Mouse (Mus musculus) left cerebral cortex, postnatal 14 days (tissue): ENCODE measurements around the gene Zfp113. TPM values are rescaled to one million over a fixed set of nuclear protein-coding genes. Genes with fewer than 3 reads are reported as not detected.
A peak's percentile ranks its signal among the peaks of the same experiment; 100 is the strongest.

Source experiments
- DNase-seq, 2 experiments: peaks; one replicate each; pipeline ENCODE4 v3.0.0; 2021 to 2022; ENCODE audit warnings: low spot score in 2 of 2, mixed read lengths in 1 of 2
- intact Hi-C: fragments of 180-260 bp; cut with DNase I; formaldehyde crosslinking; loops from one replicate; pipeline ENCODE4 v1.15.1; 2025
- long read RNA-seq, 2 experiments: library from polyadenylated mRNA; stranded (forward); transcript quantifications; one replicate each; pipeline ENCODE4 v2.0.0; 2021
- total RNA-seq, 2 experiments: library from RNA; stranded (reverse); gene quantifications; 2 replicates each; pipeline ENCODE4 v1.2.3; 2021

The Zfp113 gene
- total RNA-seq = 1 to 10 TPM; 8.9 to 9.2 TPM
- long read RNA-seq, experiment 1, full-length matches to known transcripts = 2 of 2 reads
- long read RNA-seq, experiment 1, partial matches to known transcripts = 0 of 2 reads
- long read RNA-seq, experiment 1, other reads (novel, unspliced or antisense) = 0 of 2 reads
- long read RNA-seq, experiment 2, full-length matches to known transcripts = 7 of 8 reads
- long read RNA-seq, experiment 2, partial matches to known transcripts = 0 of 8 reads
- long read RNA-seq, experiment 2, other reads (novel, unspliced or antisense) = 1 of 8 reads

DNA sequence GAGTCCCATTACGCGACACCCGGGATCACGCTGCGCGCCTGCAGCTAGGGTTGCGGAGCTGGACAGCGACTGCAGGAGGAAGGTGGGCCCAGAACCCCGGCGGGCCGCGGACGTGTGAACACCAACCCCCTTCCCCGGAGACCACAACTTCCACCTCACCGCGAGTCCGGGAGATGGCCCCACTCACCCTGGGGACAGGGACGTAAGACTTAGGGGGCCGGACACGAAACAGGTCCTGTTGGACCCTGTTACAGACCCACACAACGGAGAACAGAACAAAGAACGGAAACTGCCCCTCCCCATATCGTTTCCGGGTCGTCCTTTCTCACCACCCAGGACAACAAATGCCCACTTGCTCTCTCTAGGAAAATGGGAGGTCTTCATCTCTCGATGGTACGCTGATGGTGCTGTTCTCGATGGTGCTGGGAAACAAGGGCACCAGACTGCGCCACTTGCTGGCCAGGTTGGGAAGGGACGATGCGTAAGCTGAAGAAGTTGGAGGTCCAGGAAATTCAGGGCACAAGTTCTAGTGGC lies at the start of gene Zfp113:
Gene Zfp113, minus strand, starts transcription at position 302 of the 534 bp plus-strand sequence.
- intact Hi-C loops = loop anchor here (5.0 kb wide), 1 partner anchor 368 kb away; the partner anchor contains the start of genes Mepce and Zcwpw1
- DNase-seq = peak; percentile 89 to 96

DNA sequence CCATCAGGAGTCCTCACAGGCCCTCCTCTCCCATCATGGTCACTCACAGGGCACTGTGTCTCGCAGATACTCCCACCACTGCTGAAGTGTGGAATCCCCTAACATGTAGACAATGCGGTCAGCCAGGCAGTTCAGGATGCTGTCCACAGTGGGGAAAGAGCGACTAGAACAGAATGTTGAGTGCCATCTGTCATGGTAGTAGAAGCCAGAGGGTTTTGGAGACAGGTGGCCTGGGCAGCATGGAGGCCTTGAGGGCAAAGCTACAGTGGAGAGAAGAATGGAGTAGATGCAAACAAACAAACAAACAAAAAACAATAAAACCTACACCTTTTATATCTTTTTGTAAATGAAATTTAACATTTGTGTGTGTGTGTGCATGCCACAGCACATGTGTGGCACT lies 46.5 kb upstream of the Zfp113 start:
- intact Hi-C loops = loop anchor here (5.0 kb wide), 1 partner anchor 50 kb away; no protein-coding TSS in a partner anchor
- no peak for DNase-seq

DNA sequence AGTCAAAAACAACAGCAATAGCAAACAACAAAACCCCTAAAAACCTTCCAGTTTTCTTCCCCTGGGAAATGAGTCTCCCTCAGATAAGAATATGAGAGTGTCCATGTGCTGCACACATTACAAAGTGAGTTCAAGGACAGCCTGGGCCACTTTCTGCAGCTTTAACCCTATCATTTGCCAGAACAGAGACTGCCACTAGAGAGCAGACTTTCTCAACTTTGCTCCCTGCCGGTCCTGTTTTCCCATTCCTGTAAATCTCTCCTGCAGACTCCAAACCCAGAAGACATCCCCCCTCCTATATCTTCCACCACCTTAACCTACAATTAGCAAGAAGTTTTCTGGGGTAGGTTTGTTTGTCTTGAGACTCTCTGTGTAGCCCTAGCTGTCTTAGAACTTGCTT lies 44.0 kb upstream of the Zfp113 start:
- no peak for DNase-seq
- intact Hi-C loops = no loop called here

DNA sequence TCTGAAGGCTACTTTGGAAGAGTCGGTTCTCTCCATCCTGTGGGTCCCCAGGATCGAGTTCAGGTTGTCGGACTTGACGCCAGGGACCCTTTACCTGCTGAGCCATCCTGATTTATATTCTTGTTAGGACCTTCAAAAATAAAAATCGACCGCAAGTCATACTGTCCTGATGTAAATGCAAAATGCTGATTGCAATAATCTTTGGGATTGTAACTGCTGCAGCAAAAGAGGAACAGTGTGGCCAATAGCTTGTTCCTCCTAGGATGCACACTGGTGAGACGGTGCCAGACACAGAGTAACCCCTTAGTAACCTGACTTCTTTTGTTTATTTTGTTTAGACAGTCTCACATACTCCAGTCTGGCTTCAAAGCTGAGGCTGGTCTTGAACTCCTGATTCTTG lies 39.9 kb upstream of the Zfp113 start:
- DNase-seq = no peak
- intact Hi-C loops = no loop called here

DNA sequence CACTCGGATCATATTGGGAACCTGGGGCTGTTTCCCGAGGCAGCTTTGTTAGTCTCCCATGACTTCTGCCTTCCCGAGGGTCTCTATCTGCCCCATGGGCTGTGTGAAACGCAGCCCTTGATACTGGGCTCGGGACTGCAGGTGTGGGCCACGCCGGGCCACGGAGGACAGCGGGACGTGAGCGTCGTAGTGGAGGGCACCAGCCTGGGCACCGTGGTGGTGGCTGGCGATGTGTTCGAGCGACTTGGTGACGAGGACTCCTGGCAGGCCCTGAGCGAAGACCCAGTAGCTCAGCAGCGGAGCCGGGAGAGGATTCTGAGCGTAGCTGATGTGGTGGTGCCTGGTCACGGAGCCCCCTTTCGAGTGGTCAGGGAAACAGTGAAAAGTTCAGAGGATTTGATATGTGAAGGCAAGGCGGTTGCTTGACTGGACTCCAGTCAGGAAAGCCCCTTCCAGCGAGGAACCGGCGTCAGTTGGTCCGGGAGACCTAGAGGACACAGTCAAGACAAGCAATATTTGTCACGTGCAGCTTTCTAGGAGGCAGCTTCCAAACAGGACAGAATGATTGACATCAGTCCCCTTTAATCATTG lies 39.3 kb upstream of the Zfp113 start:
- DNase-seq = no peak
- intact Hi-C loops = no loop called here

DNA sequence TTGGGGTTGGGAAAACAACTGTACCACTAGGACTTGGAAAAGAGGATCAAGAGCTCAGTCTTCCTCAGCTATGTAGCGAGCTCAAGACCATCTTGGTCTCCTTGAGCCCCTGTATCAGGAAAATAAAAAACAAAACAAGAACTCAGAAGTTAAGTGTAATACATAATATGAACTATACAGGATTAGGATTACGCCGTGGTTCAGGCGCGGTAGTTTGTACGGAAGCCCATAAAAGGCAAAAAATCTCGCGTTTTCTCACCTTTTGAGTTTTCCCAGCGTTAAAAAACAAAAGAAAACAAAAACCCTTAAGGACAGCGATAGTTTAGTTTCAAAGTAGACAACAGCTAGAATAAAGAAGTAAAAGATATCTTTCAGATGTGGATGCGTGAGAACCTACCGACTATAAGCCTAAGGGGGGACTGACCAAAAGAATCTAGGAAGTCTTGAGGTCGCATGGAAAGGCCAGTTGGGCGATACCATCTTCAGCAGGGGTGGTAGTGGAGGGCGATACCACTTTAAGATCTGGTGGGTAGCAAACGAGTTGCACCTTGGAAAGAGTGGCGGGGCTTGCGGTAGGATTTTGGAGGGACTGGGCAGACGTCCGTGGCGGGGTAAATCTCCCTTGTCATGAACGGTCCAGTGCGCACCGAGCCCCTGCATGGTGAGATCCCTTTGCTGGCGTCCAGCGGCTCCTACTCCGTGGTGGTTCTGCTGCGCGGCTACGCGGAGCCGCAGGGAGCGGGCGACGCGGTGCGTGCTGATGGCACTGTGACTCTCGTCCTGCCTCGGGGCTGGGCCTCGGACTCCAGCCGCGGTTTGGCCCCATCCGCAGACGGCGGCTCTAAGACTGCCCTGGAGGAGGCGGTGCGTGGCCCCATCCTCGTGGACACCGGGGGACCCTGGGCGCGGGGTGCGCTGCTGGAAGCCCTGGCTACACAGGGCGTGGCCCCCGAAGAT lies 38.5 kb upstream of the Zfp113 start, which contains the start of gene Mblac1:
Gene Mblac1, plus strand, starts transcription at position 544 of the 957 bp plus-strand sequence.
- DNase-seq = peak; percentile 77 to 80
- intact Hi-C loops = no loop called here

DNA sequence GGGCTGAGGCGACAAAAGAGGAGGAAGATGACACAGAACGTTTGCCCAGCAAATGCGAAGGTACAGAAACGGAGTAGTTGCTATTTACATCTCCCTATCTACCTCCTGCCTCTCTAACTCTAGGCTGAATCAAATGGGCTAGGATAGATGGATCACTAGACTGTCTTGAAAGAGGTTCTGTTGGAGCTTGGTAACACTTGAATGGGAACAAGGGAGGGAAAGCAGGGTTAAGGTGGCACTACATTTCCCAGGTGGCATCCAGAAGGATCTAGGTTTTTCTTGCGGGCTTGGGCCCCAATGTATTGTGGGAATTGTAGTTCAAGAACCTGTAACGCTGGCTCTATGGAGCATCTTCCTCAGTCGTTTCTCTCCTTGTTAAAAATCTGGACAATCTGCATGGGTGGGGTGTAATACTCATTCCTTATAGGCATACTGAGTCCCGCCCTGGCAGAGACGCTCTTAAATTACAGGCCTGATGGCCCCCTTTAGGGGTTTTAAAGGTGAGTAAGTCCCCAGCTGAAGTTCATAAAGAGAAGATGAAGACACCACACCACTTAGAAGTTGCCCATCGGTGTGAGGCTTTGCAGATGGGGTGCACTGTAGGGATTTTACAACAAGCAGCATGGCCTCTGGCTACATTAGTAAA lies 32.2 kb upstream of the Zfp113 start:
- DNase-seq = peak; percentile 78 to 84
- intact Hi-C loops = loop anchor here (1.0 kb wide), 2 partner anchors 11 to 26 kb away; partner anchors contain the start of gene Cops6

DNA sequence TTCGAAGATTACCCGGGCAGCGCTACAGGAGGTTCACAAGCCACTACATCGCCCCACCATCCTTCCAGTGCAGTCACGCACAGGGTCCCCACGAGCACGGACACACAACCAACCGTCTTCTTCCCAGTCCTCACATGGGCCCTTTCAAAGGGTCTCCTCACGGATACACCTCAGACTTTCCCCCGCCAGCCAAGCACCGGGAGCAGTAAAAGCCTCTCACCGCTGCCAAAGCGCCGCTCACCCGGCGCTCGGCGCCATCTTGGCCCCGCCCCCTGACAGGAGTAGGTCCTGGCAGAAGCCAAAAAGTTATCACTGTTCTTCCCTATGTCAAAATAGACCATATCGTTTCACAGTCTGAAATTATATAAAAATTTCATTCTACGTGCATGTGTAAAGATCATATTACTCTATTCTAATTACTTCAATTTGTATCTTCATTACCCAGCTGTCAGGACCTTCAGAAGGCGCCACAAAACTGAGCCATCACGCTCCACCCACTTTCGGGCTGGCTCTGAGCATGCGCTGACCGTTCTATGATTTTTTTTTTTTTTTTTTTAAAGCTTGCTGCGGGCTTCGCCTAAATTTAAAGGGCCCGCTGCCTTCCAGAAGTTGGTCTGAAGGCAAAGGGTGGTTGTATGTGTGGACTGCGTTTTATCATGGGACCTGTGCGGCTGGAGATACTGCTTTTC lies 31.6 kb upstream of the Zfp113 start, which contains the start of the genes Taf6 and Cnpy4:
Gene Taf6, minus strand, starts transcription at position 502 of the 689 bp plus-strand sequence.
Gene Cnpy4, plus strand, starts transcription at position 536 of the 689 bp plus-strand sequence.
- intact Hi-C loops = loop anchor here (1.0 kb wide), 2 partner anchors 11 to 26 kb away; partner anchors contain the start of gene Cops6
- DNase-seq = peak; percentile 84 to 89

DNA sequence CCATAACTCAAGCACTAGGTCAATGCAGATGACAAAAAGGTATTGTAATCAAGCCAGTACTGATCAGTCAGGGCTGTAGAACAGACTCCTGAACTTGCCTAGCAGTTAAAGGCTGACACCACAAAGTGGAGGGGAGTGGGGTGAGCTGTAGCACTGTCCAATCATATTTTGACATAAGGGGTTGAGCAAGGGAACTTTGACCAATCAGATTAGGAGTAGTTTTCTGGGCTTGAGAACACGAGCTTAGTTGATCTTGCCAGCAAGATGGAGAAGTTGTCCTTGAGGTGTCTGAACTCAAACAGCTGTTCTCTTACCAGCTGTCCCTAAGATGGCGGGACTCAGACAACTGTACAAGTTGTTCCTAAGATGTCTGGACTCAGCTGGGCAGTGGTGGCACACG lies 17.7 kb upstream of the Zfp113 start:
- intact Hi-C loops = no loop called here
- no peak for DNase-seq

DNA sequence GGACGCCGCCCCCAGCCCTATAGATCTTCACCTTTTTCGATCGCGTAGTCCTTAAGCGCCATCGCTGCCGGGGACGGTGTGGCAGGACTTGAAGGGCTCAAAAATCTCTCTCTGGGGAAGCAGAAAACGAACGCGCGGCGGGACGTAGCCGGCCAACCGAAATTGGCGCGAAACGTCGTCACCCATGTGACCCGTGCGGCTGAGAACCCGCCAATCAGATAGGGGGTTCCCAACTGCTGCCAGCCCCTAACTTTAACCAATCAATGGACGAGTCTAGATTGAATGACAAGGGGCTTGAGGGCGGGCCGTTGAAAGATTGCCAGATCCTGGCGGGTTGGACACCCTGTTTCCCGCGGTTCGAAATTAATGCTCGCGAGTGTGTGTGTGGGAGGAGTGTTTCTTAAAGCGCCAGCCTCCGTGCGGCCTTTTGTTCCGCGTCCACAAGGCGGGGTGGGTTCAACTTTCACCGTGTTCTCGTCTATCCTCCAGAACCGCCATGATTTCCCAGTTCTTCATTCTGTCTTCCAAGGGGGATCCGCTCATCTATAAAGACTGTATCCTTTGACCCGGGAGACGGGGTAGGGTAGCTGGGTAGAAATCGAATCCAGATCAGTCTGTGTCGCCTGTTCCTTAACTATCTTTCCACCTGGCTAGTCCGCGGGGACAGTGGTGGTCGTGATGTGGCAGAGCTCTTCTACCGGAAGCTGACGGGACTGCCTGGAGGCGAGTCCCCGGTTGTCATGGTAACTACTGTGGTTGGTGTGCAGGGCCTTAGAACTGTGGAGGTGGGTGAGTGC lies 16.3 kb upstream of the Zfp113 start, which contains the start of the genes Ap4m1 and Mcm7:
Gene Ap4m1, plus strand, starts transcription at position 308 of the 797 bp plus-strand sequence.
Gene Mcm7, minus strand, starts transcription at position 728 of the 797 bp plus-strand sequence.
- intact Hi-C loops = no loop called here
- peak; percentile 97 to 99 for DNase-seq

DNA sequence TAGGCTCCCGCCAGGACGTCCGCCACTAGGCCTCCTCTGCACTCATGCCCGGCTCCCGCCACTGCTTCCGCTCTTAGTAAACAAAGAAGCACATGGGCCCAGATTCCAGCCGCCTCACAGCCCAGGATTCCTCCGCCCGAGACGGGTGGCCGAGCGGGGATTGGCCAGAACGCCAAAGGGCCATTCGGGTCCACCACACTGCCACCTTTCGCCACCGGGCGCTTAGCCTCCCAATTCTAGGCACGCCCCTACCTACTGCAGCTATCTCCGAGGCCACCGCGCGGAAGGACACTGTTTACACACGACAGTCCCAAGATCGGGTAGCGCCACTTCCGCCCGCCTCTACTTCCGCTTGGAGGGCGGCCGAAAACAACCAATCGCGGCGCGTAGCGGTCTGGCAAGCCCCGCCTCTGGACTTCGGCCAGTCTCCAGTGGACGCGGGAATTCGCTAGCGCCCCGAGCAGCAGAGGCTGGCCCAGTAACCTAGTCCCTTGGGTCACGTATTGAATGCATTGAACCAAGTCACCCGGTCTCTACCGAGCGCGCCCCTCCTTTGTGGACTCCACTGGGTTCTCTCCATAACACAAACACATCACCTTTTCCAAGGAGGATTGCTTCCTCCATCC lies 15.5 kb upstream of the Zfp113 start:
- intact Hi-C loops = no loop called here
- DNase-seq = peak; percentile 95 to 97

DNA sequence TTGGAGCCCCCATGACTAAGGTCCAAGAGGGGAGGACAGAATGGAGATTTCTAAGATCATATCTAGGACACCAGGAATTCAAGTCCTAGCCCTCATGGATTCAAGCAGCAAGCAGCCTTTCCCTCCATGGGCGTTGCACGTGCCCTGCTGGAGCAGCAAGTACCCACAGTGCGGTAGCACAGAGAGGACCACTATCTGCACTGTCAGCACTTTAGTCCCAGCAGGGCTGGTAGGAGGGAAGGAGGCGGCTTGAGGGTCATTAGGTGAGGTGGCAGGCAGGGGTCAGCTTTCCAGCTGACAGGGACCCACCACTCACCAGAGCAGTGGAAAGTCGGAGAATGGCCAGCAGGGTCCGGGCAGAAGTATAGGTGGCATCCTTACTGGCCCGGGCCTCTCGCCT lies 10.1 kb upstream of the Zfp113 start:
- DNase-seq = no peak
- intact Hi-C loops = no loop called here

DNA sequence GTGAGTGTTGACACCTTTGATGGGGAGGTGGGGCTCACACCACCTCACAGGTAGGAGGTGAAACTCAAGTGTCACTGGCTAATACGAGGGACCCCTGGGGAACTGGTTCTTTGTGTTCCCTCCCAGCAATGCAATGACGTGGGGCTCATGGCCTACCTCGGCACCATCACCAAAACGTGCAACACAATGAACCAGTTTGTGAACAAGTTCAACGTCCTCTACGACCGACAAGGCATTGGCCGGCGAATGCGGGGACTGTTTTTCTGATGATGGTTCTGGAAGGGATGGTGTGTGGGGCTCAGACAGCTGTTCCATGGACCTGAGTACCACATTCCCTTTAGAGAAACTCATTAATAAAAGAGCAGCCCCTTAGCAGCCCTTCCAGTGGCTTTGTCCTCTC lies 8.1 kb upstream of the Zfp113 start:
- no peak for DNase-seq
- intact Hi-C loops = no loop called here

DNA sequence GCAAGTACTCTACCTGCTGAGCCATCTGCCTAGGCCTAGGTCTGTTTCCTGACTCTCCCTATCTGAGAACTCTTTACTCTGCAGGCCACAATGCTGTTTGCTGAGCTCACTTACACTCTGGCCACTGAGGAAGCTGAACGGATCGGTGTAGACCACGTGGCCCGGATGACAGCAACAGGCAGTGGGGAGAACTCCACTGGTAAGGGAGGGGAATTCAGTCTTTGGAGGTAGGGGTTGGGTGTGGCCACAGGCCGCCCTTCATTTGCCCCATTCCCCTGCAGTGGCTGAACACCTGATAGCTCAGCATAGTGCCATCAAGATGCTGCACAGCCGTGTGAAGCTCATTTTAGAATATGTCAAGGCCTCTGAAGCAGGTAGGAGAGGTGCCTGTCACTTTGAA lies 7.5 kb upstream of the Zfp113 start:
- intact Hi-C loops = no loop called here
- no peak for DNase-seq

DNA sequence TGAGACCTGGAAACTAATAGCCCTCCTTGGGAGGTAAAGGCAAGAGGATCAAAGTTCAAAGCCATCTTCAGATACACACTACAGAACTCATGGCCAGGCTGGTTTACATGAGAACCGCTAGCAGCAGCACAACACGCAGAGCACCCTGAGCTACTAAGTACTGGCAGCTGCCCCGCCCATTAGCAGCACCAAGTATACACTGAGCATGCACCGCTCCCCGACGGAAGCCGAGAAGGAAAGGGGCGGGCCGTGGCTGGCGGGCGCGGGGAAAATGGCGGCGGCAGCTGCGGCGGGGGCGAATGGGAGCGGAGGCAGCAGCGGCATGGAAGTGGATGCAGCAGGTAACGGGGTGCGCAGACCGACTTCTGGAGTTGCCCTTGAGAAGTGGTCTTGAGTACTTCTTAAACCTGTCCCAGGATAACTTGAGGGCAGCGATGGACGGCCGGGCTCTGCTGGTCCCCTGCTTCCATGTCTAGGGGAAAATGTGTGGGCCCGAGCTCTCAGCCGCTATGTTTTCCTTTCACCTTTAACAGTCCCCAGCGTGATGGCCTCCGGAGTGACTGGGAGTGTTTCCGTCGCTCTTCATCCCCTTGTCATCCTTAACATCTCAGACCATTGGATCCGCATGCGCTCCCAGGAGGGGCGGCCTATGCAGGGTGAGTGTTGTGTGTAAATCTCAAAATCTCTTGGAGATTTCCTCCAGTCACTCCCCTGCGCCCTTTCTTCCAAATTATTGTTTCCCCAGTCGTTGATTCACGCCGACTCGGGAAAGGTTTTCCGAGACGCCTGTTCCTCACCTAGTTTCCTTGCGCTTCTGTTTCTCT lies 5.5 kb upstream of the Zfp113 start, which contains the start of gene Cops6:
Gene Cops6, plus strand, starts transcription at position 230 of the 824 bp plus-strand sequence.
- peak; percentile 94 to 95 for DNase-seq
- intact Hi-C loops = loop anchor here (1.0 kb wide), 1 partner anchor 26 kb away; the partner anchor contains the start of genes Cnpy4 and Taf6

DNA sequence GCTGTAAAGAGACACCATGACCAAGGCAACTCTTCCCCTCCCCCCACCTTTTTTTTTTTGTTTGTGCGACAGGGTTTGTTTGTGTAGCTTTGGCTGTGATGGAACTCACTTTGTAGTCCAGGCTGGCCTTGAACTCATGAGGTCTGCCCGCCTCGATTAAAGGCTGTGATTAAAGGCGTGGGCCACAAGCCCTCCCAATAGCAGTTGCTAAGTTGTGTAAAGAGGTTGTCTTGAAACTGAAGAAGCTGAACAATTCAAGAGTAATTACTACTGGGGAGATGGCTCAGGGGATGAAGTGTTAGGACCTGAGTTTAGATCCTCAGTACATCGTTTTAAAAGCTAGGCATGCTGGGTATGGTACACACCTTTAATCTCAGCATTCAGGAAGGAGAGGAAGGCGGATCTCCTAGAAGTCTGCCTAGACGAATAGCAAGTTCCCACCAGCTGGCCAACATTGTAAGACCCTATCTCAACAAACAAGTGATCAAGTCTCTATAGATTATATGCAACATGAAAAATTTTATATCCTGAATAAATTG lies 4.7 kb upstream of the Zfp113 start:
- intact Hi-C loops = no loop called here
- no peak for DNase-seq
